Mouse (Mus musculus): ENCODE data around the gene Chsy1.

- no peak for TF ChIP-seq CTCF (IDR thresholded peaks at IDR 0.05)
- no peak for TF ChIP-seq EP300 (IDR thresholded peaks at IDR 0.05)
These were observed 103.6 kb downstream of the Chsy1 start for GRCm38 (mm10) chr7:66212887-66213286.
